Mouse (Mus musculus) midbrain, embryonic 14.5 days (tissue): Measurements from ENCODE around the gene H2-Eb2. TPM values are rescaled to one million over a fixed set of nuclear protein-coding genes. Genes with fewer than 3 reads are reported as not detected.

Source experiments
- ATAC-seq: fragments of 200-750 bp; cut with Nextera tagmentation; 2 replicates; pipeline ENCODE4 v1.8.0; 2017; ENCODE audit warnings: moderate number of reproducible peaks, moderate library complexity; ENCODE audit not compliant: low FRiP score, low TSS enrichment
- DNase-seq: peaks from one replicate; pipeline ENCODE4 v3.0.0-alpha.2; 2015
- H3K27ac ChIP-seq: fragments of 300-500 bp; sonication (generic); replicated peaks from 2 replicates; pipeline ENCODE4 v1.5.1; 2014; ENCODE audit warnings: mild to moderate bottlenecking, low read depth, low read length, moderate library complexity
- H3K27me3 ChIP-seq: fragments of 300-500 bp; sonication (generic); 2 replicates; pipeline ENCODE4 v1.6.1; 2014; ENCODE audit warnings: low read length, control low read depth, mixed read lengths; ENCODE audit not compliant: control insufficient read depth, insufficient read depth
- H3K36me3 ChIP-seq: fragments of 300-500 bp; sonication (generic); 2 replicates; pipeline ENCODE4 v1.6.1; 2014; ENCODE audit warnings: low read length, control low read depth; ENCODE audit not compliant: control insufficient read depth, insufficient read depth
- H3K4me1 ChIP-seq: fragments of 300-500 bp; sonication (generic); 2 replicates; pipeline ENCODE4 v1.6.1; 2014; ENCODE audit warnings: mild to moderate bottlenecking, antibody characterized with exemption, low read length, control low read depth; ENCODE audit not compliant: control insufficient read depth, insufficient read depth
- H3K4me2 ChIP-seq: fragments of 300-500 bp; sonication (generic); 2 replicates; pipeline ENCODE4 v1.6.1; 2014; ENCODE audit warnings: mild to moderate bottlenecking, low read length, moderate library complexity
- H3K4me3 ChIP-seq: fragments of 300-500 bp; sonication (generic); replicated peaks from 2 replicates; pipeline ENCODE4 v1.5.1; 2014; ENCODE audit warnings: low read depth, low read length
- H3K9ac ChIP-seq: fragments of 300-500 bp; sonication (generic); replicated peaks from 2 replicates; pipeline ENCODE4 v1.6.1; 2014; ENCODE audit warnings: mild to moderate bottlenecking, low read length, moderate library complexity
- H3K9me3 ChIP-seq: fragments of 300-500 bp; sonication (generic); 2 replicates; pipeline ENCODE4 v1.6.1; 2016; ENCODE audit warnings: low read length, control low read depth, mixed read lengths; ENCODE audit not compliant: control insufficient read depth
- WGBS: fragments of 180-500 bp; shearing (Covaris S2); extraction: QIAGEN DNeasy Blood & Tissue Kit; methylation state at CpG from one replicate; pipeline ENCODE4 v1.1.7; 2014; 5-methylcytosine and 5-hydroxymethylcytosine counted together
- polyA plus RNA-seq: library from polyadenylated mRNA; unstranded; fragments of >200 nt; fragmentation: Nextera tagmentation; extraction: Ambion mirVana; gene quantifications from 2 replicates; pipeline ENCODE4 v1.2.1, GENCODE M21; 2014

Gene H2-Eb2
- 0.16 TPM in 1 of 2 replicates, not detected in the other for polyA plus RNA-seq

GRCm38 (mm10) chr17:34325436-34325835 is at the start of gene H2-Eb2:
H2-Eb2 (plus strand) TSS chr17:34325665.
- Histone ChIP-seq H3K36me3 (no peaks in the 10 kb centered on the region), H3K27ac (no peak within 1 kb of the TSS), H3K9ac (no peak within 1 kb of the TSS), H3K4me1 (no peaks in the 10 kb centered on the region), H3K4me3 (no peak within 1 kb of the TSS), H3K9me3 (no peaks in the 10 kb centered on the region), H3K4me2 (no peak within 1 kb of the TSS), H3K27me3 (no peaks in the 10 kb centered on the region)
- ATAC-seq (no peak), DNase-seq (peak; percentile 4)
- 51% methylated on average over 4 of the region's 4 CpGs for WGBS

- no peaks in the 10 kb centered on the region for H3K4me1 ChIP-seq
- no peaks in the 10 kb centered on the region for H3K9me3 ChIP-seq
- no peak overlapping the region for H3K9ac ChIP-seq
- WGBS, result 83% methylated on average over 1 of the region's 1 CpGs
- no peak for ATAC-seq
- H3K36me3 ChIP-seq, result no peaks in the 10 kb centered on the region
- no peaks in the 10 kb centered on the region for H3K27me3 ChIP-seq
- H3K4me3 ChIP-seq, result no peak overlapping the region
- H3K4me2 ChIP-seq, result no peak overlapping the region
- H3K27ac ChIP-seq, result no peak overlapping the region
- no peak for DNase-seq
Observed at GRCm38 (mm10) chr17:34280499-34281038, 44.9 kb upstream of the H2-Eb2 start.

GRCm38 (mm10) chr17:34281836-34282235 is 43.6 kb upstream of the H2-Eb2 start:
- Histone ChIP-seq H3K4me3 (no peak overlapping the region), H3K27me3 (no peaks in the 10 kb centered on the region), H3K9ac (no peak overlapping the region), H3K36me3 (no peaks in the 10 kb centered on the region), H3K4me1 (no peaks in the 10 kb centered on the region), H3K4me2 (no peak overlapping the region), H3K9me3 (no peaks in the 10 kb centered on the region), H3K27ac (no peak overlapping the region)
- ATAC-seq (no peak), DNase-seq (no peak)
- WGBS, result 83% methylated on average over 1 of the region's 1 CpGs

- DNase-seq (no peak), ATAC-seq (no peak)
- Histone ChIP-seq H3K4me1 (no peaks in the 10 kb centered on the region), H3K4me2 (no peak overlapping the region), H3K4me3 (no peak overlapping the region), H3K9ac (no peak overlapping the region), H3K27ac (no peak overlapping the region), H3K9me3 (no peaks in the 10 kb centered on the region), H3K36me3 (no peaks in the 10 kb centered on the region), H3K27me3 (no peaks in the 10 kb centered on the region)
- WGBS, result 79% methylated on average over 4 of the region's 4 CpGs
Observed at GRCm38 (mm10) chr17:34285371-34285770, 40.1 kb upstream of the H2-Eb2 start.

GRCm38 (mm10) chr17:34285848-34286247 is 39.6 kb upstream of the H2-Eb2 start:
- no peaks in the 10 kb centered on the region for H3K4me1 ChIP-seq
- H3K4me2 ChIP-seq, result no peak overlapping the region
- no peaks in the 10 kb centered on the region for H3K27me3 ChIP-seq
- ATAC-seq, result no peak
- DNase-seq, result no peak
- WGBS, result 42% methylated on average over 4 of the region's 4 CpGs
- no peak overlapping the region for H3K4me3 ChIP-seq
- no peaks in the 10 kb centered on the region for H3K9me3 ChIP-seq
- no peak overlapping the region for H3K9ac ChIP-seq
- H3K36me3 ChIP-seq, result no peaks in the 10 kb centered on the region
- no peak overlapping the region for H3K27ac ChIP-seq

GRCm38 (mm10) chr17:34286501-34286900 is 39.0 kb upstream of the H2-Eb2 start:
- H3K9me3 ChIP-seq, result no peaks in the 10 kb centered on the region
- WGBS, result 85% methylated on average over 5 of the region's 5 CpGs
- H3K4me3 ChIP-seq, result no peak overlapping the region
- H3K27ac ChIP-seq, result no peak overlapping the region
- no peak for ATAC-seq
- no peak overlapping the region for H3K9ac ChIP-seq
- no peak for DNase-seq
- no peaks in the 10 kb centered on the region for H3K36me3 ChIP-seq
- no peak overlapping the region for H3K4me2 ChIP-seq
- H3K4me1 ChIP-seq, result no peaks in the 10 kb centered on the region
- no peaks in the 10 kb centered on the region for H3K27me3 ChIP-seq

- no peak overlapping the region for H3K27ac ChIP-seq
- no peak overlapping the region for H3K4me2 ChIP-seq
- no peak for DNase-seq
- no peaks in the 10 kb centered on the region for H3K9me3 ChIP-seq
- 73% methylated on average over 6 of the region's 6 CpGs for WGBS
- no peak overlapping the region for H3K9ac ChIP-seq
- H3K4me3 ChIP-seq, result no peak overlapping the region
- ATAC-seq, result no peak
- no peaks in the 10 kb centered on the region for H3K36me3 ChIP-seq
- H3K27me3 ChIP-seq, result no peaks in the 10 kb centered on the region
- no peaks in the 10 kb centered on the region for H3K4me1 ChIP-seq
Observed at GRCm38 (mm10) chr17:34286999-34287398, 38.5 kb upstream of the H2-Eb2 start.

GRCm38 (mm10) chr17:34287648-34288047 is 37.8 kb upstream of the H2-Eb2 start, which contains the start of gene H2-Aa:
H2-Aa (minus strand) TSS chr17:34287823.
- Histone ChIP-seq H3K36me3 (no peaks in the 10 kb centered on the region), H3K27ac (no peak within 1 kb of the TSS), H3K27me3 (no peaks in the 10 kb centered on the region), H3K9ac (no peak within 1 kb of the TSS), H3K4me3 (no peak within 1 kb of the TSS), H3K9me3 (no peaks in the 10 kb centered on the region), H3K4me1 (no peaks in the 10 kb centered on the region), H3K4me2 (no peak within 1 kb of the TSS)
- WGBS, result 16% methylated on average over 8 of the region's 8 CpGs
- peak; percentile 70 for DNase-seq
- no peak for ATAC-seq

- no peak overlapping the region for H3K4me3 ChIP-seq
- H3K36me3 ChIP-seq, result no peaks in the 10 kb centered on the region
- H3K4me1 ChIP-seq, result no peaks in the 10 kb centered on the region
- H3K9me3 ChIP-seq, result no peaks in the 10 kb centered on the region
- WGBS, result 75% methylated on average over 3 of the region's 3 CpGs
- no peak overlapping the region for H3K9ac ChIP-seq
- ATAC-seq (no peak), DNase-seq (no peak)
- no peak overlapping the region for H3K27ac ChIP-seq
- no peaks in the 10 kb centered on the region for H3K27me3 ChIP-seq
- no peak overlapping the region for H3K4me2 ChIP-seq
Observed at GRCm38 (mm10) chr17:34288131-34288530, 37.3 kb upstream of the H2-Eb2 start.
